Mouse (Mus musculus): Measurements from ENCODE around the gene Obscn.

Gene Obscn

DNA sequence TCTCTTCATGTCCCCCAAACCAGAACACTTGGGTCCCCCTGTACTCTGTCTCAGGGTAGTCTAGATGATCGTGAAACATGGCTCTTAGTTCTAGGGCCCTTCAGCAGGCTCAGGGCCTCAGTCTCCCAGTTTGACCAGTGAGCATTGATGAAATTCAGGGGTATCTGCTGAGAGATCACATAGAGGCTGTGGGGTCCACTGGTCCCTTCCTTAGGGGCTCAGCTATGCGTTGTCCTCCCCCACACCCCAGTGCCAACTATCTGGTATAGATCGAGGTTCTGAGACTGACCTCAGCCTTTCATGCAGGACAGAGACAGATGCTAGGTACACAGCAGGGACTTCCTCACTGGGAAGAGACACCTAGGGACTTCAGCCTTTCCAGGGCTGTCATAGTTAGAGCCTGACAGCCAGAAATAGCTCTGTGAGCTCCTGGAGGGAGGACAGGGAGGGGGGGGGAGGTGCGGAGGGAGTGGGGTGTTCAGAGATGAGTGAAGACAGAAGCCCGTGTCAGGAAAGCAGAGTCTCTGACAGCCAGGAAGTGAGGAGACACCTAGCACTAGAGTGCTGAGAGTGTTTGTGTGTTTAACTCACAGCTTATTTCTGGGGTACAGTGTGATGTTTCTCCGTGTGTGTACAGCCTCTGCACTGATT, 152.4 kb downstream of the Obscn start:
- no peak for DNase-seq (ENCODE audit: low spot score)

DNA sequence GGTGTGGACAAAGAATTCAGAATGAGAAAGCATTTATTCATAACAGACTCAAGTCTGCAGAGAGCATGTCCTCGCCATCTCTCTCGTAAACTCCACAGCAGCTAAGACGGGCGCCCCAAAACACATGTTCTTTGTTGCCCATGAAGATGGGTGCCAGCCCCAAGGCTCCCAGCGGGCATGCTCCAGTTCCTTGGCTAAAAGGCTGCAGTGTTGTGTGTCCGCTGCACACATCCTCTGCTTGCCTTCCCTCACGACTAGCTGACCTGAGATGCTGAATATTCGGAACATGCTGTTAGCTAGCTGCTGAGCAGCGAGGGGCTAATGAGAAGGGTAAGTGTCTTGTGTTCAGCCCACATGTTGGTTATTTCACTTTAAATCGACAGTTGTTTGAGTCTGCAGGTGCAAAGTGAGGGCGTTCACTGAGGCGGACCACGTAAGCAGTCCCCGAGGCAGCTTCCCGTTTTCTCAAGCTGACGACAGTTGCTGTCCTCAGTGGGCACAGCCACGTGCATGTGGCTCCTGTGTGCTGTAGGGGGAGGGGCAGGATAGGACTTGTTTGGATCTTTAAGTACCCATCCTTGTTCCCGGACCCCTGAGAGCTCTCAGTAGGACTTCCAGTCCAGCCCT, 153.6 kb downstream of the Obscn start:
- no peak for DNase-seq (ENCODE audit: low spot score)

DNA sequence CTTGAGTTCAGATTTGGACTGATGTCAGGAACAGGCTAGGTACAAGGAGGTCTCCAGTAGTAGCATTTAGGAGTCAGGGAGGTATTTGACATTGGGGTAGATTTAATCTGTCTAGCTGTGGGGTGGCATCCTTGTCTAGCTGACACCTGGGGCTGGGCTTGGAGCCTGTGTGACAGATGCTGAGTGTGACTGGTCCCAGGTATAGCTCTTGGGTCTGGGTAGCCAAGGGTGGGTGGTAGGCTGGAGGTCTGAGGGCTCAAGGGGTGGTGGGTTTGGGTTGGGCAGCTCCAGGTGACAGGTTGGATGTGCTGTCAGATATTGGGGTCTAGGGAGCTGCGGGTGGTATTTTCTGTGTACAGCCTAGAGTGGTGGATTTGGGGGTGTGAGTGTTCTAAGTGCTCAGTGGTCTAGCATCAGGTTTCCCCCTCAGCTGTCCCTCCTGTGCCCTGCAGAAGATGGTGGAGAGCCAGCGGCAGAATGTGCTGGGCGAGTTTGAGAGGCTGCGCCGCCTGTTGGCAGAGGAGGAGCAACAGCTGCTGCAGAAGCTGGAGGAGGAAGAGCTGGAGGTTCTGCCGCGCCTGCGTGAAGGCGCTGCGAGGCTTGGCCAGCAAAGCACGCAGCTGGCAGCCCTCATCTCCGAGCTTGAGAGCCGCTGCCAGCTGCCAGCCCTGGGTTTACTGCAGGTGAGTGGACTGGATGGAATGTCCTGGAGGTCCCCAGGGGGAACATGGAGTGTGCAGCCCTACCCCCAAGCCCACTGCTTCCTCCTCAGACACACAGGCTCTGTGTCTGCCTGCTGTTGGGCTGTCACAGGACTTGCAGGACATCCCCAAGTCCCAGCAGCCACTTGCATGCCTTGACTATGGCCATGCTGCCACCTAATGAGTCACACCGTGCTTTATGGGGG, 154.4 kb downstream of the Obscn start:
- DNase-seq (ENCODE audit: low spot score), result no peak

DNA sequence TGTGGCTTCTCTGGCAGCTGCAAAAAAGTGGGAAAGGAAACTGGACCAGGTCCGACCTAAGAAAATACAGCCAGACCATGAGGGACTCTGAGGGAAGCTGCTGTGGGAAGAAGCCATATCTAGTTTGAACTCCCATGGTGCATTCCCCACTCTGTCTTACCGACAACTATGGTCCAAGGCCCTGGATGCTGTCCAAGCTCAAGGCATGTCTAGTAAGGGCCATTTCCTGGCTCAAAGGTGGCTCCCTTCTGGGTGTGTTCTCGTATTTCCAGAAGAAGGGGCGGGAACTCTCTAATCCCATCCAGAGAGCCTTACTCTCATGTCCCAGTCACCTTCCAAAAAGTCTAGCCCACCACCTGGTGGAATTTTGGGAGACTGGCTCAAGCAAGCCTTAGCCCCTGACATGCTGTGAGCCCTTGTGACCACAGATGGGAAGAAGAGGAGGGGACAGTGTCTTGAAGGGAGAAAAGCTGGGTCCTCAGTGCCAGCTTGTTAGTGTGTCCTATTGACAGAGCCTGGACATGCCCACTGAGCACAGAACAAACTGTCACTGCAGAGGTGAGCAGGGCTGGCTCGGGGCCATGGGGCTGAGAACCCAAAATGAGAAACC, 155.7 kb downstream of the Obscn start:
- peak; percentile 19 for DNase-seq (ENCODE audit: low spot score)

DNA sequence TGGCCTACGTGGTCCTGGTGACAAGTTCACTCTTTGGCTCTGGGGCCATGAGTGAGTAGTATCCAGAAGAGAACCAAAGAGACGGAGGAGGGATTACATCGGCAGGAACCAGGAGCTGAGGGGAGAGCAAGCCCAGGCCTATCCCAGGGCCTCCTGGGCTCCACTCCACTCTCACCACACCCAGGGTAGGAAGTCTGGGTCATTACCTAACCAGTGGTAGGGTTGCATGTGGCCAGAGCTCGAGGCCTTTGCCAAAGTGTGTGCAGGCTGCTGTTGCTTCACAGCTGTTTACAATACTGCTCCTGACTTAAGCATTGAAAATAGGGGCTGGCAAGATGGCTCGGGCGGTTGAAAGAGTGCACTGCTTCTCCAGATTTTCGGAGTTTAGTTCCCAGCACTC, 156.5 kb downstream of the Obscn start:
- DNase-seq (ENCODE audit: low spot score), result peak; percentile 84

DNA sequence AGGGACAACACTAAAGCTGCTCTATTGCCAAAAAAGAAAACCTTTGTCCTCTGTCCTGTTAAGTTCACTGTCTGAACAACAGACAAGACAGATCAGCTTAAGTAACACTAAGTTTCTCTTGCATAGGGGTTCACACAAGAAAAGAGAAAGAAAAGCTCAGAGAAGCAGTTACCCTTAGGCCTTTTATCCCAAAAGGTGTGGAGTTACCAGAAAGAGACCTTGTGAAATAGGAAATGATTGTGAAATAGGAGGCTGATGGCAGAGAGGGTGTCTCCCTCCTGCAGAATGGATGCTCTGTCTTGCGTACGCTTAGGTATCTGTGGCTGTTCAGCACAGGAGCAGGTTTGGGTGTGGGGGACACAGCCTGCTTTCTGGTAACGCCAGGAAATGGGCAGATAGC, 157.0 kb downstream of the Obscn start:
- DNase-seq (ENCODE audit: low spot score), result peak; percentile 28

DNA sequence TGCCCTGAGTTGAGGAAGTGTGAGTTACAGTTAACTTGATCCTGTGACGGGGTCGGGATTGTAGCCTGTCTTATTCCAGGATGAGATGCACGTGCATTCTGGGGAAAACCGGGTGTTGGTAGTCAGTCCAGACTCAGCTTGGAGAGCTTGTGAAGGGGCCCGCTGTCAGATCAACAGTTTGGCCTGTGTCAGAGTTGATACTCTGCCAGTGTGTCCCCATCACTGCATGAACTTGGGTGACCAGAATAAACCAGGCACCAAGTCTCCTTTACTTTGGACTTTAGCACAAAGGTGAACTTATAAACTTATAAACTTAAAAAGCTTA, 157.5 kb downstream of the Obscn start:
- DNase-seq (ENCODE audit: low spot score), result peak; percentile 48

DNA sequence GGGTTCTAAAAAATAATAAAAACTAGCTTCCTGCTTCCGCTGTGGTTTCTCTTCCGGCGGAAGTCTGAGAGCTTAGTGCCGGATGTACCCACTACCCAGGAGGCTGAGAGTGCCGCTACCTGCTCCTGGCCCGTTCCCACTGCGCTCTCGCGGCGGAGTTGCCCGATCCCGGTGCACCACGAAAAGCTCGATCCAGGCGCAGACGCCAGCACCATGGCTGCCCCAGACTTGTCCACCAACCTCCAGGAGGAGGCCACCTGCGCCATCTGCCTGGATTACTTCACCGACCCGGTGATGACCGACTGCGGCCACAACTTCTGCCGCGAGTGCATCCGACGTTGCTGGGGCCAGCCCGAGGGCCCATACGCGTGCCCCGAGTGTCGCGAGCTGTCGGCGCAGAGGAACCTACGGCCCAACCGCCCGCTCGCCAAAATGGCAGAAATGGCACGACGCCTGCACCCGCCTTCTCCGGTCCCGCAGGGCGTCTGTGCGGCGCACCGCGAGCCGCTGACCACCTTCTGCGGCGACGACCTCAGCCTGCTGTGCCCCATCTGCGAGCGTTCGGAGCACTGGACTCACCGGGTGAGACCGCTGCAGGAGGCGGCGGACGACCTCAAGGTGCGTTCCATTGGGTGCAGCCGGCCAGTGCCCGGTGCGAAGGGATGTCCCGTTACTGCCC, 158.0 kb downstream of the Obscn start, which contains the start of gene Trim11:
Gene Trim11 (plus strand): TSS at position 67 of the 679 bp plus-strand sequence.
- peak; percentile 76 for DNase-seq (ENCODE audit: low spot score)

DNA sequence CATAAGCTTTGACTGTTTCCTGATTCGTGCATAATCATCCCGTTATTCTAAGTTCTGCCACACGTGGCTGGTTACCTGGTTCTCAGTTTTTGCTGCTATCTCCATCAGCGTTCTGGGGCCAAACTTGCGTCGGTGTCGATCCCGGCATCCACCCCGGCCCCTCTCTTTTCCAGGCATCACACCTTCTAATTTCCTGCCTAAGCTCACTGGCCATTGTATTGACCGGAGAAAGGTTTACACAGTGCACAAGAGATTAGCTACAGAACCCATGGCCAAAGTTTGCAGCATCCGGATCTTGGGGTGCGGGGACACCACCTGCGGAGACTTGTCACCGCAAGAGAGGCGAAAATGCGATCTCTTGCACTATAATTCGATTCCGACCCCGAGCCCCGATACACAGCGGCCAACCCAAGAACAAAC, 158.6 kb downstream of the Obscn start:
- DNase-seq (ENCODE audit: low spot score), result no peak

DNA sequence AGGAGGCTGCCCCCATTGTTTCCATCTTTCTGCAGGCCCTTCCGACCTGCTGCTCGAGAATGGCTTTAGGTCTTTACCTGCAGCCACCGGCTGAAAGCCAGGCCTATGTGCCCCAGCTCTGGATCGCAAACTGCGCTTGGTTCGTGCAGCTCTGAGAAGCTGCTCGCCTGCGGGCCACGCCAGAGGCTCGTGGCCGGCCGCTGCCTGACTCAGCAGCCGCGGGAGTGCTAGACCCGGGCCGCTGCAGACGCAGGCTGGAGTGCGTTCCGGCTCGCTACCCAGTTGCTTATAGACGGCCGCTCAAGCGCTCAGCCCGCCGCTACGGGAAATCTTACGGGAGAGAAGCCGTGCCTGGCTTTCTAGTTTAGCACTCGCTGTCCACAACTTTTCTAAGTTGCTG, 159.1 kb downstream of the Obscn start:
- DNase-seq (ENCODE audit: low spot score), result peak; percentile 21

DNA sequence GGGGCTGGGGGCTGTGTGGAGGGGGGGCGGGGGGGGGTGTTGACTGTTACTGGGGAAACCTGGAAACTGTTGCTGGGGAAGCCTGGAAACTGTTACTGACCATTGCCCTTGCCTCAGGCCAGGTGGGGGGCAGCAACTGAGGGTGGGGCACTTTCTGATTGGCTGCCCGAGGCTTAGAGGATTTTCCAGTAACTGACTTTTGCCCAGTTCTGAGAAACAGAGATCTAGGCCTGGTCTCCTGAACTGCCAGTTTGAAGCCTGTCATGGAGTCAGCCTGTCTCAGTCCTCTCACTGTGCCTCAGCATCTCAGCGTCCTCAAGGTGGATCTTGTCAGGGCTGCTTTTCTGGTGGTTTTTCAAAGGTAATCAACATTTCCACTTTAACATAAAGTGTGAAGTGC, 161.8 kb downstream of the Obscn start:
- DNase-seq (ENCODE audit: low spot score), result no peak

DNA sequence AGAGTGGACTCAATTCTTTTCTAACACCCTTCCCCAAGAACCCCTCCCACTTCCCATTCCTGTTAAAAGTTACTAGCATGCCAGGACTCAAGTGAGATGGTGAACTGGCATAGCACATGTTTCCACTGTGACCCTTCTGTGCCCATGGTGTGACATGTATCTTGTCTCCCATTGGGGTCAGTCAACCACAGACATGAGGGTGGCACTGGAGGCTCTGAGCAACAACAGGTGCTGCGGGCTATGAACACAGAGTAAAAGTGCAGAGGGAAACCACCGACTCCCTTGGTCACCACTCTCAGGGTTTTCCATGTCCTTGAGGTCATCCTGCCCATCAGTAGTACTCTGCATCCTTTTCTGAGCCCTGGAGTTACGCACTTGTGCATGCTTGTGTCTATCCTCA, 164.4 kb downstream of the Obscn start:
- DNase-seq (ENCODE audit: low spot score), result no peak

DNA sequence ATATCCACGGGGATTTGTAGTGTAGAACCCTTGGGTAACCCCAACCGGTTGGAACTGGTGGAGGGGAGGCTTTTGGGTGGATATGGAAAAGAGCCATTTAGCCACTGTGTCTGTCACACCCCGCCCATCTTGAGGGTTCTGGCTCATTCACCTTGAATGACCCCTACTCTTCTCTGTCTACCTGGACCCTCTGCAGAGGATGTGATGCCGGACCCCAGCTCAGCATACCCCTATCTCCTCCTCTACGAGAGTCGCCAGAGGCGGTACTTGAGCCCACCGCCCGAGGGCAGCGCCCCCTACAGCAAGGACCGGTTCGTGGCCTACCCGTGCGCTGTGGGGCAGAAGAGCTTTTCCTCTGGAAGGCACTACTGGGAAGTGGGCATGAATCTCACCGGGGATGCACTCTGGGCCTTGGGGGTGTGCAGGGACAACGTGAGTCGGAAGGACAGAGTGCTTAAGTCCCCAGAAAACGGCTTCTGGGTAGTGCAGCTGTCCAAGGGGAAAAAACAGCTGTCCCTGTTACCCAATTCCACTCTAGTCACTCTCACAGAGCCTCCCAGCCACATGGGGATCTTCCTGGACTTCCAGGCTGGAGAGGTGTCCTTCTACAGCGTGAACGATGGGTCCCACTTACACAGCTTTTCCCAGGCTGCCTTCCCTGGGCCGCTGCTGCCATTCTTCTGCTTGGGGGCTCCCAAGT, 165.2 kb downstream of the Obscn start:
- DNase-seq (ENCODE audit: low spot score), result no peak

DNA sequence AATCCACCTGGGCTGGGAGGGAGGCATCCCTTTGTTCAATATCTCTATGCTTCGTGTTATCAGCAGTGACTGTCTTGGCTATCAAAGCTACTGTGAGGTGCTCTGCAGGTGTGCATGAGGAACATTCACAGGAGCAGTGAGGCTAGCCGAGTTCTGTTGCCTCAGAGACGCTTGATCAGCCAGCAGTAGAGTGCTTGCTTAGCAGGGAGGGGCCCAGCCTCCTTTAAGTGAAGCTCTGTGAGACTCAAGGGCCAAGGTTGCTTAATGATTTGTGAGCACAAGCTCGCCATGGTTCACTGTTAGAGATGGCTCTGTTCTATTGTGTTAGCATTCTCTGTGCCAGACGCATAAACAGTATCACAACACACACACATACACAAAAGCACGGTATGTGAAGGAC, 166.5 kb downstream of the Obscn start:
- DNase-seq (ENCODE audit: low spot score), result no peak

DNA sequence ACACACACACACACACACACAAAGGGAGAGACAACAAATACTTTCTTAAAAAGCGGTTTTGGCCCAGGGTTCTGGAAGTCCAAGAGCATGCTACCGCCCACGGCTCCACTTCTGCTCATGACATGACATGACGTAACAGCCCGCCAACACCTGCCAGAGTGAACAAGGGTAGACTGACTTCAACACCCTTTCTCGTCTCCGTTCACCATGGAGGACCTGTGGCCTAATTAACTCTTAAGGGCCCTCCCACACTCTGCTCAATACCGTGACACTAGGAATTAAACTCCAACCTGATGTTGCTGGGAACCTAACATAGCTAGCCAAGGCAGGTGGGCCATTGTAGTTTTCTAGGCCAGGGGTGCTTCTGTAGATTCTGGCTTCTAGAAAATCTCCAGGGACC, 167.2 kb downstream of the Obscn start:
- DNase-seq (ENCODE audit: low spot score), result no peak

DNA sequence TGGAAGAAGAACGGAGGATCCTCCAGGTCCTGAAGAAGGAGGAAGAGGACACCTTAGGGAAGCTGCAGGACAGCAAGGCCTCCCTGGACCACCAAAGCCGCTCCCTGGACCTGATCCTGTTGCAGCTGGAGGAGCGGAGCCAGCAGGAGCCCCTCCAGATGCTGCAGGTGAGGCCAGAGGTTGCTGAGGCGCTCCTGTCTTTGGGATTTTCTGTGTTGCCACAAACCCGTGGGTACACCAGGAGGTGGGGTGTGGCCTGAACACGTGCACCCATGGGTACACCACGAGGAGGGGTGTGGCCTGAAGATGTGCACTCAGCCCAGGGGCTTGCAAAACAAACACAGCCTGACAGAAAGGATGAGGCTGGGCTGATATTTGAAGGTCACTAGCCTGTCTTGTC, 167.7 kb downstream of the Obscn start:
- no peak for DNase-seq (ENCODE audit: low spot score)

DNA sequence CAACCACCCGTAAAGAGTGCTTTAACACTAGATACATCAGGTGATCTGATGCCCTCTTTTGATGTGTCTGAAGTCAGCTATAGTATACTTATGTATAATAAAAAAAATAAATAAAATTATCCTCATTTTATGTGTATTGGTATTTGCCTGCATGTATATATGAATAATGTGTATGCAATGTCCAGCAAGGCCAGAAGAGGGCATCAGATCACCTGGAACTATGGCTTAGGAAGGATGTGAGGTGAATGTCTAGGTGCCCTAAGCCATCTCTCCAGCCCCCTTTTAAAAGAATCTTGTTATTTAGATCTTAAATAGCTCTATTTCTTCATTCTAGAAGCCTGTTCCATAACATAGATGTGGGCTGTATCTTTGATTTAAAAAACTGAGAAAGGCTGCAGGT, 168.9 kb downstream of the Obscn start:
- DNase-seq (ENCODE audit: low spot score), result no peak

DNA sequence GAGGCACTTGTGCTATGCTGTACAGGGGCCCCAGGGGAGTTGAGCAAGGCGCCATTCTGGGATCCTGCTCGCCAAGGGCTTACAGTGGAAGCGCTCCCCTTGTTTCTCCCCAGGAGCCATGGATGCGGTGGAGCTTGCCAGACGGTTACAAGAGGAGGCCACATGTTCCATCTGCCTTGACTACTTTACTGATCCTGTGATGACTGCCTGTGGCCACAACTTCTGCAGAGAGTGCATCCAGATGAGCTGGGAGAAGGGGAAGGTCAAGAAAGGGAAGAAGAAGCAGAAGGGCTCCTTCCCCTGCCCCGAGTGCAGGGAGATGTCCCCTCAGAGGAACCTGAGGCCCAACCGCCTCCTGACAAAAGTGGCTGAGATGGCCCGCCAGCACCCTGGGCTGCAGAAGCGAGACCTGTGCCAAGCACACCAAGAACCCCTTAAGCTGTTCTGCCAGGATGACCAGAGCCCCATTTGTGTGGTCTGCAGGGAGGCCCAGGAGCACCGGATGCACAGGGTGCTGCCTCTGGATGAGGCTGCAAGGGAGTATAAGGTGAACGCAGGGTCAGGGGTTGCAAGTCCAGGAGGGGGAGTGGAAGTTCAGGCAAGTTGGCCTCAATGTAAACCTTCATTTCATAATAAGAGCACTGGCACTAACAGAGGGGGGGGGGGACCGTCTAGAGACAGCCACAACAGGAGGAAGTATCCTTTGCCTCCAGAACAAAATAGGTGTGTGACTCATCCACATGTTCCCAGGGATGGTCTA, 171.0 kb downstream of the Obscn start:
- DNase-seq (ENCODE audit: low spot score), result no peak

DNA sequence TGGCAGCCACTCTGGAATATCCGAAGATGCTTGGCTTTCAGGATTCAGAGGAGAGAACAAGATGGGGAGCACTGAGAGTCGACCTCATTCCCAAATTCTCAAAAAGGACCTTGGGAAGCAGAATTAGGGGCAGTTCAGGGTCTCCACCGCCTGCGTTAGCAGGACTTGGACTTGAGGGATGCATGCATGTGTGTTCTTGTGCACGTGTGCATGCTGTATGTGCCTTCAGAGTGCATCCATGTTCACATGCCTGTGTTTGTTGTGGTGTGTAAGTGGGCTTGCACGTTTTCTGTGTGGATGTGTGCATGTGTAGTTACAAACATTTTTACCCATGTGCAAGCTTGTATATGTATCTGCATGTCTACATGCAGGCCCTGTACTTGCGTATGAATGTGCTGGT, 172.0 kb downstream of the Obscn start:
- DNase-seq (ENCODE audit: low spot score), result no peak

DNA sequence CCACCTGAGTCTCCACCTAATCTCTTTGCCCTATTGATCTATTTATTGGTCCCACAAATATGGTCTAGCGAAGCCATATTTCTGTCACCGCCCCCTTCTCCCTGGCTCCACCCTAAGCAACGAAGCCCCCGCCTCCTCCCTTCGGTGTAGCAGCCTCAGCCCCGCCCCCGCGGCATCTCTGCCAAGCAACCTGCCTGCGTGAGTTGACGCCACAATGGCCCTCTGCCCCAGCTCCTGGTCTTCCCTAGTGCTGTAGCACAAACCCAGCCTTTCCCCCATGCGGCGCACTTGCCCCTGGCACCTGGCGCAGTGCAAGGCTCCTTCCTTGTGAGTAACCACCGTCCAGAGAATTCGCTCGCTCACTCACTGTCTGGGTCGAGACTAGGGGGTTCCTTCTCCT, 172.7 kb downstream of the Obscn start:
- no peak for DNase-seq (ENCODE audit: low spot score)
